Mouse (Mus musculus): ENCODE results near the gene Gbx1. TPM values are rescaled to one million over a fixed set of nuclear protein-coding genes. Genes with fewer than 3 reads are reported as not detected.

Gene Gbx1
- polyA plus RNA-seq, 1 experiment from 2014 or later = 0.04 TPM

DNA sequence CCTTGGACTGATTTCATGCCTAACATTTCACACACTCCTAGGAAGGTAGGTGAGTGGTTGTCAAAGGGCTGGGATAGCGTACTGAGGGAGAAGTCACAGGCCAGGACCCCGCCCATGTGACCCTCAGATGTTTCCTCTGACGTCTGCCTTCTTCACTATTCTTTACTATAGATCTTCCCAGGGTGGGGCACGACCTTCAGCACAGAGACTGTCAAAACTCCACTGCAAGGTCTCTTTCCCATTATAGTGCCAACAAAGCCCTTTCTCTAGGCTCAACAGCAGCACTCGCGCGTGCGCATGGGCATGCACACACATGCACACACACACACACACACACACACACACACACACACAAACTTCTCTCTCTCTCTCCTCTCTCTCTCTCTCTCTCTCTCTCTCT is 3.2 kb downstream of the Gbx1 start:
- Histone ChIP-seq H3K27ac (no peak overlapping the region), H3K4me1 (peaks cover 17% of the 10 kb centered on the region), H3K4me3 (replicated peaks) (no peak overlapping the region), H3K36me3 (no peaks in the 10 kb centered on the region), H3K9ac (no peak overlapping the region), H3K9me3 (replicated peaks) (no peaks in the 10 kb centered on the region), H3K4me2 (no peak overlapping the region), H3K27me3 (peaks cover 93% of the 10 kb centered on the region)
- ATAC-seq (replicated peaks; ENCODE audit: low FRiP score) = no peak
- WGBS = 57% methylated on average over 8 of the region's 8 CpGs

DNA sequence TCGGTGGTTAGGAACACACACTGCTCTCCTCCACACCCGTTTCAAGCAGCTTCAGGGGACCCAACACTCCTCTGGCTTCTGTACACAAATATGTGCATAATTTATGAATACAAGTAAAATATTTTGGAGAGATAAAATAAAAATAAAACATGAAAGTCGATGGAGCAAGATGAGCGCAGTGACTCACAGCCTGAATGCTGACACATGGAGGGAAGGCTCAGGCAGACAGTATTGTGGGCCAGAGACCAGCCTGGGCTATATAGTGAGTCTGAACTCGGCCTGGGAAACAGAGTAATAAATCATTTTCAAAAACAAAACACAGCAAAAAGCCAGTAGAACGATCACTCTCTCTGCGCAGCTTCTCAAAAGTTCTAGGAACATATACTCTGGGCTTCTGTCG is 5.6 kb downstream of the Gbx1 start:
- Histone ChIP-seq H3K4me1 (peaks cover 8% of the 10 kb centered on the region), H3K9ac (no peak overlapping the region), H3K9me3 (replicated peaks) (no peaks in the 10 kb centered on the region), H3K27ac (no peak overlapping the region), H3K4me2 (no peak overlapping the region), H3K27me3 (peaks cover 88% of the 10 kb centered on the region), H3K4me3 (replicated peaks) (no peak overlapping the region), H3K36me3 (no peaks in the 10 kb centered on the region)
- 51% methylated on average over 8 of the region's 8 CpGs for WGBS
- ATAC-seq (replicated peaks; ENCODE audit: low FRiP score) = no peak

DNA sequence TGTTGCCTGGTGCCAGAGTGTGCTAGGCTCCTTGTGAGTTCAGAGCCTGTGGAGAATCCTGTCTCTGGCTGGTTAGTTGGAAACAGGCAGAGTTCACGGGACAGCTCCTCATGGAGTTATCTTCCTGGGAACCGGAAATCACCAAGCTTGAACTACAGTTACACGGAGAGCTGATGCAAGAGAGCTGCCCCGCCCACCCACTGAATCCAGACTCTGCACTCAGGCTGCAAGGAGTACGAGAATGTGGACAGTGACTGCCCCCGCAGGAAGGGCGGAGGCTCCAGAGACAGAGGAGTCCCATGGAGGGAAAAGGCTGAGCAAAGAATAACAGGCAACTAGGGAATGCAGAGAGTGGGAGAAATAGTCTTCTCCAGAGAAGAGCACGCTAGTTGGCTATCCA is 14.7 kb downstream of the Gbx1 start:
- Histone ChIP-seq H3K36me3 (no peaks in the 10 kb centered on the region), H3K9ac (no peak overlapping the region), H3K4me3 (replicated peaks) (no peak overlapping the region), H3K27ac (0 out of 2 replicates have a peak overlapping the region, but pooled peaks have one; percentile 48), H3K4me2 (no peak overlapping the region), H3K4me1 (peaks cover 10% of the 10 kb centered on the region; the same call in 1 of the 2 replicates), H3K27me3 (peaks cover 28% of the 10 kb centered on the region), H3K9me3 (replicated peaks) (0 out of 2 replicates have a peak, but pooled peaks cover 2% of the 10 kb centered on the region)
- 35% methylated on average over 8 of the region's 8 CpGs for WGBS
- peak; percentile 67; the same call in 1 of the 2 replicates for ATAC-seq (replicated peaks; ENCODE audit: low FRiP score)

DNA sequence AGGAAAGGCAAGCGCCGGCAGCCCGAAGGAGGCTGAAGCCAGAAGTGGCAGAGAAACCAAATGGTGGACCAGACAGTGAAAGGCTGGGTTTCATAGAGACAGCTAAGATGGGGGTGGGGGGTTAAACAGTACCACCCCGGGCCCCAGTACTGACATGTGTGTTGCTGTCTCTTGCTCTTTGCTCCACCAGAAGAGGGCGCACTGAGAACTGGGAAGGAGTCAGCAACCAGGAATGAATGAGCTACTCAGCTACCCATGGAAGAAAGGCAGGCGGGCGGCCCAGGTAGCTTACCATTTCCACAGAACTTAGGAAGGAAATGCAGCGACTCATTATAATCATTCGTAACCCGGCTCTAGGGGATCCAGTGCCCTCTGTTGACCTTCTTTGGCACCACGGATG is 16.4 kb downstream of the Gbx1 start:
- 49% methylated on average over 11 of the region's 11 CpGs for WGBS
- Histone ChIP-seq H3K9ac (no peak overlapping the region), H3K4me3 (replicated peaks) (no peak overlapping the region), H3K4me1 (peaks cover 10% of the 10 kb centered on the region; the same call in 1 of the 2 replicates), H3K9me3 (replicated peaks) (0 out of 2 replicates have a peak, but pooled peaks cover 2% of the 10 kb centered on the region), H3K36me3 (no peaks in the 10 kb centered on the region), H3K27ac (no peak overlapping the region), H3K27me3 (peaks cover 18% of the 10 kb centered on the region), H3K4me2 (no peak overlapping the region)
- ATAC-seq (replicated peaks; ENCODE audit: low FRiP score) = no peak

DNA sequence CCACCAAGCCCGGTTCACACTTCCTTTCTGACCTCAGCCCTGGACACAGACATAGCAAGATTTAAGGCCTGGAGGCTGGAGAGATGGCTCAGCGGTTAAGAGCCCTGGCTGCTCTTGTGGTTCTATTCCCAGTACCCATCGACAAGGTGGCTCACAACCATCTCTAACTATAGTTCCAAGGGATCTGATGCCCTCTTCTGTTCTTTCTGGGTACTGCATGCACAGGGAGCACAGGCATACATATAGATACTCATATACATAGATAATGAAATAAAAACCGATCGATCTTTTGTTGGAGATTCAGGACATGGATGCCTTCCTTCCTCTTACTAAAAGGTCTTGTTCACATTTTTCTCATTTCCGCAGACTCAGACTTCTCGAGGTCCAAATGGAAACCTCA is 18.6 kb downstream of the Gbx1 start:
- H3K4me2 ChIP-seq = no peak overlapping the region
- H3K9ac ChIP-seq = no peak overlapping the region
- no peak overlapping the region for H3K27ac ChIP-seq
- no peaks in the 10 kb centered on the region for H3K36me3 ChIP-seq
- H3K27me3 ChIP-seq = peaks cover 35% of the 10 kb centered on the region
- 0 out of 2 replicates have a peak, but pooled peaks cover 2% of the 10 kb centered on the region for H3K9me3 ChIP-seq (replicated peaks)
- no peak overlapping the region for H3K4me3 ChIP-seq (replicated peaks)
- no peak for ATAC-seq (replicated peaks; ENCODE audit: low FRiP score)
- H3K4me1 ChIP-seq = peaks cover 19% of the 10 kb centered on the region
- WGBS = 92% methylated on average over 7 of the region's 7 CpGs

DNA sequence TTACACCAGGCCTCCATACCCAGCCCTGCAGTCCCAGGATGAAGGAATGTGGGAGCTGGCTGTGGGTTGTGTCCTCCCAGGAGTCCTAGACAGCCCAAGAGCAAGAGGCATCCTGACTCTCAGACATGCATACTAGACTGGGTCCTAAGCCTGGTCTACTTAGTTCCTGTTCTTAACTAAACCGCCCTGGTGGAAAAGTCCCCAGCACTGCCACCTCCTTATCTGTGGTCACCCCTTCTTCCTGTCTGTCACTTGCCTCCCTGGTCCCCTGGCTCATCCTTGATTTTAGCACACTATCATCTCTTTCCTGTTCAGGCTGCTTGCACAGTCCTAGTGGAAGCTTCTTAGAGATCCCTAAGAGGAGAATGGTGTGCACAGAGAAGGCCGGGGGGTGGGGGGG is 21.5 kb downstream of the Gbx1 start:
- H3K36me3 ChIP-seq = peaks cover 17% of the 10 kb centered on the region
- no peak overlapping the region for H3K9ac ChIP-seq
- H3K27me3 ChIP-seq = peaks cover 28% of the 10 kb centered on the region
- 0 out of 2 replicates have a peak, but pooled peaks cover 2% of the 10 kb centered on the region for H3K9me3 ChIP-seq (replicated peaks)
- no peak overlapping the region for H3K4me3 ChIP-seq (replicated peaks)
- peaks cover 9% of the 10 kb centered on the region for H3K4me1 ChIP-seq
- no peak overlapping the region for H3K4me2 ChIP-seq
- WGBS = 37% methylated on average over 2 of the region's 2 CpGs
- H3K27ac ChIP-seq = no peak overlapping the region
- ATAC-seq (replicated peaks; ENCODE audit: low FRiP score) = no peak

DNA sequence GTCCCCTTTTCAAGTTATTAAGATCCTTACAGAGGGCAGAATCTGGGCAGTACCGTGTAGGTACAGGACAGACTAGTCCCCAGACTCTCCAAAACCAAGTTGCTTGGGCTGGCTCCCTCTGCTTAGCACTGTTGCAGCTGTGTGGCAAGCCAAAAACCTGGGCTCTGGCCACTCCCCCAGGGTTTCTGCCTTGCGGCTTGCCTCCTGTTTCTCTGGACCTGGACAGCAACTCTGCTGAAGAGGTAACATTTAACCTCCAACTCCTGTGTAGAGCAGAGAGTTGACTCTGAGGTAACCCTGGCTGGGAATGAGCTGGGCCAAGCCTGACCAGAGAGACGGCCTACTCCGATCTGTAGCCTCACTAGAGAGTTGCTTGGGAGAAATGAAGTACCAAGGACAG is 24.2 kb downstream of the Gbx1 start:
- Histone ChIP-seq H3K27ac (no peak overlapping the region), H3K9ac (no peak overlapping the region), H3K9me3 (replicated peaks) (no peaks in the 10 kb centered on the region), H3K27me3 (peaks cover 23% of the 10 kb centered on the region), H3K4me1 (peaks cover 26% of the 10 kb centered on the region), H3K4me3 (replicated peaks) (no peak overlapping the region), H3K36me3 (peaks cover 45% of the 10 kb centered on the region), H3K4me2 (no peak overlapping the region)
- WGBS = 65% methylated on average over 4 of the region's 4 CpGs
- no peak for ATAC-seq (replicated peaks; ENCODE audit: low FRiP score)

DNA sequence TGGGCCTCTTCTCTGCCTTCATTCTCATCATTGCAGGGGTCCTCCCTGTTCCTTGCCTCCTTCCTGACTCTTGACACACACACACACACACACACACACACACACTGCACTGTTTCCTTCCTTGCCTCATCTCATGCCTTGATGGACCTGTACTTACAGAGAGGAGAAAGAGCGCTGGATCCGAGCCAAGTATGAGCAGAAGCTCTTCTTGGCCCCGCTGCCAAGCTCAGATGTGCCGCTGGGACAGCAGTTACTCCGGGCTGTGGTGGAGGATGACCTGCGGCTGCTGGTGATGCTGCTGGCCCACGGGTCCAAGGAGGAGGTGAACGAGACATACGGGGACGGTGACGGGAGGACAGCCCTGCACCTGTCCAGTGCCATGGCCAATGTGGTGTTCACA is 26.2 kb downstream of the Gbx1 start:
- Histone ChIP-seq H3K9ac (no peak overlapping the region), H3K36me3 (peaks cover 64% of the 10 kb centered on the region), H3K27ac (no peak overlapping the region), H3K27me3 (peaks cover 23% of the 10 kb centered on the region), H3K4me2 (no peak overlapping the region), H3K4me1 (peaks cover 29% of the 10 kb centered on the region), H3K4me3 (replicated peaks) (no peak overlapping the region), H3K9me3 (replicated peaks) (no peaks in the 10 kb centered on the region)
- ATAC-seq (replicated peaks; ENCODE audit: low FRiP score) = no peak
- 84% methylated on average over 11 of the region's 11 CpGs for WGBS

DNA sequence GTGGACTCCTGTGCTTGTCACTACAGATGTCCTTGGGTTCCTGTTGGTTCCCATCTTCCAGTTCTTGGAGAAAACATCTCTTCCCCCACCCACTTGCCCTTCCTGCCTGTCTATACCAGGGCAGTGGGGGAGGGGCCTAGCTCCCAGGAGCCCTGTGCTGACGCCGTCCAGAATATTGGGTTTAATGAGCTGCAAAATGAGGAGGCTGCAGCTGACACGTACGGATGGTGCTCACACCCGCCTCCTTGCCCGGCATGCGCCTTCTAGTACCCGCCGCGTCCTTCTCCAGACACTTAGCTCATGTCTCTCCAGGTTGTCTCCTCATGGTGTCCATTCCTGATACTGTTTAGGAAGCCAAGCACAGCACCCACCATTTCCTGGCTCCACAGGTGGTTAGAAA is 27.9 kb downstream of the Gbx1 start:
- Histone ChIP-seq H3K4me2 (no peak overlapping the region), H3K27me3 (peaks cover 8% of the 10 kb centered on the region), H3K4me3 (replicated peaks) (no peak overlapping the region), H3K4me1 (peaks cover 20% of the 10 kb centered on the region; the same call in 1 of the 2 replicates), H3K27ac (no peak overlapping the region), H3K9me3 (replicated peaks) (no peaks in the 10 kb centered on the region), H3K36me3 (peaks cover 81% of the 10 kb centered on the region), H3K9ac (no peak overlapping the region)
- WGBS = 39% methylated on average over 10 of the region's 10 CpGs
- no peak for ATAC-seq (replicated peaks; ENCODE audit: low FRiP score)

DNA sequence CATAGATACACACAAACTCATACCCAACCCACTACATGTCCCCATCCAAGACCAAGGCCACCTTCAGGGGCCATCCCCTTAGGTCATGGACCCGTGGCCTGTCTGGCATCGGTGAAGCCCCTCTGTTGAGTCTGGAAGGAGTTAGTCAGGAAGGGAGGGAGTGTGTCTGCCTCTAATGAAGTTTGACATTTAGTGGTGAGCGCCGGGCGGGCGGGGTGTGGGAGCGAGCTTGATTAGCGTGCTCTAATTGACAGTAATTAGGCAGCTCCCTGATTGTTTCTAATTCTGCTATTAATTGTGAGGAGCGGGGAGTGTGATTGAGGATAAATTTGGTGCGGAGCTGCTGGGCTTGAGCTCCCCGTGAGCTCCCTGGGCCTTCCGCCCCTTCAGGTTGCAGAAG is 29.5 kb downstream of the Gbx1 start:
- H3K9me3 ChIP-seq (replicated peaks) = no peaks in the 10 kb centered on the region
- ATAC-seq (replicated peaks; ENCODE audit: low FRiP score) = no peak
- H3K27me3 ChIP-seq = no peaks in the 10 kb centered on the region
- H3K4me3 ChIP-seq (replicated peaks) = no peak overlapping the region
- peaks cover 20% of the 10 kb centered on the region; the same call in 1 of the 2 replicates for H3K4me1 ChIP-seq
- WGBS = 69% methylated on average over 12 of the region's 12 CpGs
- H3K4me2 ChIP-seq = no peak overlapping the region
- no peak overlapping the region for H3K9ac ChIP-seq
- peaks cover 96% of the 10 kb centered on the region for H3K36me3 ChIP-seq
- H3K27ac ChIP-seq = no peak overlapping the region

DNA sequence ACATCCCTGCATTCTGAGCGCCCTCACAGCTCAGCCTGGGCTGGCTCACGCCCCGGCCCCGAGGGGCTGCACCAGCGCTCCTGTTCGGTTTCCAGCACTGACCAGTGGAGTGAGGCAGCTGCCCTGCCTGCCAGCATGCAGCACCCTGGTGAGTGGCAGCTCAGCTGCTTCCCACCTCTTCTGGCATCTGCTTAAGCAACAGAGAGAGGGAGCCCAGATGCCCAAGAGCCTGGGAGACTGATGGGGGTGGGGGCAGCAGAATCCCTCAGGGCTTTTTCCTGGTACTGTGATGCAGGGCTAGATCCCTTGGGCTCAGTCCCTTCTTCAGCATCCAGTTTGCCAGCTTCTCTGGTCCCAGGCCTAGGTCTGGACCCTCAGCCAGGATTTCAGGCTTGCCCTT is 30.2 kb downstream of the Gbx1 start:
- ATAC-seq (replicated peaks; ENCODE audit: low FRiP score) = no peak
- Histone ChIP-seq H3K36me3 (peaks cover 99% of the 10 kb centered on the region), H3K4me1 (peaks cover 20% of the 10 kb centered on the region; the same call in 1 of the 2 replicates), H3K27me3 (no peaks in the 10 kb centered on the region), H3K4me2 (no peak overlapping the region), H3K27ac (no peak overlapping the region), H3K4me3 (replicated peaks) (no peak overlapping the region), H3K9ac (no peak overlapping the region), H3K9me3 (replicated peaks) (no peaks in the 10 kb centered on the region)
- 71% methylated on average over 6 of the region's 6 CpGs for WGBS

DNA sequence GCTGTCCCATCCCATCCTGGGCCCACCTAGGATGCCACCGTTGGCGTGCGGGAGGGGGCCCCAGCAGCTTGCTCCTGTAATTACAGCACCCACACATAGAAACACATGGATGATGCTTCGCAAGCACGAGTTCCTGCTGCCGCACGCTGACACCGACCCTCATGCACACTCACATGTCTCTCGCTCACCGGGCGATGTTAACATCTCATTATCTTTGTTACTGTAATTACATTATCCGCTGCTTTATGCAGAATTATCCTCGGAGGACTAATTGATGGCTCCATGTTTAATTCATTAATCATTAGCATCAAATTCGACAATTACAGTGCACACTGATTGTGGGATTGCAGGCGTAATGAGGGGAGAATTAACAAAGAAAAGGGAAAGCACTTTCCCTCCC is 32.0 kb downstream of the Gbx1 start:
- peaks cover 20% of the 10 kb centered on the region; the same call in 1 of the 2 replicates for H3K4me1 ChIP-seq
- WGBS = 91% methylated on average over 15 of the region's 15 CpGs
- no peaks in the 10 kb centered on the region for H3K9me3 ChIP-seq (replicated peaks)
- no peak overlapping the region for H3K27ac ChIP-seq
- H3K9ac ChIP-seq = no peak overlapping the region
- no peak for ATAC-seq (replicated peaks; ENCODE audit: low FRiP score)
- no peaks in the 10 kb centered on the region for H3K27me3 ChIP-seq
- H3K36me3 ChIP-seq = peaks cover 99% of the 10 kb centered on the region
- H3K4me2 ChIP-seq = no peak overlapping the region
- H3K4me3 ChIP-seq (replicated peaks) = no peak overlapping the region

All from kidney, embryonic 15.5 days (tissue).